Mouse (Mus musculus) bone marrow macrophage, adult 2 months (primary cell): ENCODE results near the gene Ccdc8.

Experiments used
- CTCF ChIP-seq: IDR thresholded peaks from 2 replicates; pipeline ENCODE4 v1.5.1; 2012; ENCODE audit warnings: low read depth, mild to moderate bottlenecking, low read length, moderate library complexity
- POLR2A ChIP-seq: IDR thresholded peaks from 2 replicates; pipeline ENCODE4 v1.6.1; 2012; ENCODE audit warnings: mild to moderate bottlenecking, low read depth, low read length, borderline replicate concordance

- TF ChIP-seq CTCF (no peak), POLR2A (no peak)
Observed at GRCm38 (mm10) chr7:17028923-17029322, 36.4 kb downstream of the Ccdc8 start.
